Mouse (Mus musculus) embryonic facial prominence, embryonic 11.5 days (tissue): ENCODE results near the gene Bach2. TPM values are rescaled to one million over a fixed set of nuclear protein-coding genes. Genes with fewer than 3 reads are reported as not detected.

Experiments
- ATAC-seq: fragments of 200-750 bp; cut with Nextera tagmentation; replicated peaks from 2 replicates; pipeline ENCODE4 v1.8.0; 2017; ENCODE audit warnings: low read depth; ENCODE audit not compliant: insufficient number of reproducible peaks, low FRiP score, low TSS enrichment
- DNase-seq: peaks from one replicate; pipeline ENCODE4 v3.0.0-alpha.2; 2015; ENCODE audit warnings: low spot score
- H3K27ac ChIP-seq: fragments of 300-500 bp; sonication (generic); replicated peaks from 2 replicates; pipeline ENCODE4 v1.5.1; 2014; ENCODE audit warnings: mild to moderate bottlenecking, low read depth, low read length, control low read depth
- H3K27me3 ChIP-seq: fragments of 300-500 bp; sonication (generic); 2 replicates; pipeline ENCODE4 v1.6.1; 2014; ENCODE audit warnings: mild to moderate bottlenecking, low read length, moderate library complexity, mixed read lengths; ENCODE audit not compliant: control insufficient read depth, insufficient read depth
- H3K36me3 ChIP-seq: fragments of 300-500 bp; sonication (generic); replicated peaks from 2 replicates; pipeline ENCODE4 v1.6.1; 2014; ENCODE audit warnings: low read depth, mild to moderate bottlenecking, low read length, moderate library complexity, mixed read lengths; ENCODE audit not compliant: control insufficient read depth, insufficient read depth
- H3K4me1 ChIP-seq: fragments of 300-500 bp; sonication (generic); 2 replicates; pipeline ENCODE4 v1.6.1; 2014; ENCODE audit warnings: low read length, mixed read lengths; ENCODE audit not compliant: control insufficient read depth, insufficient read depth
- H3K4me2 ChIP-seq: fragments of 300-500 bp; sonication (generic); 2 replicates; pipeline ENCODE4 v1.6.1; 2014; ENCODE audit warnings: low read depth, mild to moderate bottlenecking, control low read depth, low read length, moderate library complexity
- H3K4me3 ChIP-seq: fragments of 300-500 bp; sonication (generic); 2 replicates; pipeline ENCODE4 v1.5.1; 2014; ENCODE audit warnings: low read depth, low read length, control low read depth
- H3K9ac ChIP-seq: fragments of 300-500 bp; sonication (generic); replicated peaks from 2 replicates; pipeline ENCODE4 v1.6.1; 2014; ENCODE audit warnings: mild to moderate bottlenecking, control low read depth, low read length
- H3K9me3 ChIP-seq: fragments of 300-500 bp; sonication (generic); replicated peaks from 2 replicates; pipeline ENCODE4 v1.6.1; 2016; ENCODE audit warnings: mild to moderate bottlenecking, low read length, inconsistent platforms, mixed read lengths; ENCODE audit not compliant: control insufficient read depth
- WGBS: fragments of 180-500 bp; shearing (Covaris S2); extraction: QIAGEN DNeasy Blood & Tissue Kit; methylation state at CpG from one replicate; pipeline ENCODE4 v1.1.7; 2014; 5-methylcytosine and 5-hydroxymethylcytosine counted together
- polyA plus RNA-seq: library from polyadenylated mRNA; unstranded; fragments of >200 nt; fragmentation: Nextera tagmentation; extraction: Ambion mirVana; gene quantifications from 2 replicates; pipeline ENCODE4 v1.2.1, GENCODE M21; 2014

Gene Bach2
- polyA plus RNA-seq, 1 experiment from 2014 or later: 11.5 TPM

DNA sequence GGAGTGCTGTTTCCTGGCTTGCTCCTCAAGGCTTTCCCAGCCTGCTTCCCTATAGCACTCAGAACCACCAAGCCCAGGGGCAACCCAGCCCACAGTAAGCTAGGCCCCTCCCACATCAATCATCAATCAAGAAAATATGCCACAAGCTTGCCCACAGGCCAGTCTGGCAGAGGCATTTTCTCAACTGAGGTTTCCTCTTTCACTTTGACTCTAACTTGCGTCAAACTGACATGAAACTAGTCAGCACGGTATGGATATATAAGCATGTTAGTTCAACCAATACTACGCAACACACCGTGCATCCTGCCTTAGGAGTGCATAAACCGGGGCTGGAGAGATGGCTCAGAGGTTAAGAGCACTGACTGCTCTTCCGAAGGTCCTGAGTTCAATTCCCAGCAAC is 349.6 kb downstream of the Bach2 start:
- no peak overlapping the region for H3K4me3 ChIP-seq
- ATAC-seq (no peak), DNase-seq (no peak)
- no peaks in the 10 kb centered on the region for H3K9me3 ChIP-seq
- 84% methylated on average over 6 of the region's 6 CpGs for WGBS
- no peak overlapping the region for H3K27ac ChIP-seq
- no peak overlapping the region for H3K9ac ChIP-seq
- no peaks in the 10 kb centered on the region for H3K36me3 ChIP-seq
- H3K4me1 ChIP-seq: no peaks in the 10 kb centered on the region
- H3K27me3 ChIP-seq: no peaks in the 10 kb centered on the region
- H3K4me2 ChIP-seq: no peak overlapping the region

- no peak overlapping the region for H3K27ac ChIP-seq
- ATAC-seq (no peak), DNase-seq (peak; percentile 84)
- H3K27me3 ChIP-seq: no peaks in the 10 kb centered on the region
- H3K36me3 ChIP-seq: no peaks in the 10 kb centered on the region
- H3K4me2 ChIP-seq: no peak overlapping the region
- no peak overlapping the region for H3K9ac ChIP-seq
- no peak overlapping the region for H3K4me3 ChIP-seq
- H3K4me1 ChIP-seq: no peaks in the 10 kb centered on the region
- WGBS: 25% methylated on average over 12 of the region's 12 CpGs
- no peaks in the 10 kb centered on the region for H3K9me3 ChIP-seq
Measured at GRCm38 (mm10) chr4:32601135-32601534, 362.5 kb downstream of the Bach2 start.

DNA sequence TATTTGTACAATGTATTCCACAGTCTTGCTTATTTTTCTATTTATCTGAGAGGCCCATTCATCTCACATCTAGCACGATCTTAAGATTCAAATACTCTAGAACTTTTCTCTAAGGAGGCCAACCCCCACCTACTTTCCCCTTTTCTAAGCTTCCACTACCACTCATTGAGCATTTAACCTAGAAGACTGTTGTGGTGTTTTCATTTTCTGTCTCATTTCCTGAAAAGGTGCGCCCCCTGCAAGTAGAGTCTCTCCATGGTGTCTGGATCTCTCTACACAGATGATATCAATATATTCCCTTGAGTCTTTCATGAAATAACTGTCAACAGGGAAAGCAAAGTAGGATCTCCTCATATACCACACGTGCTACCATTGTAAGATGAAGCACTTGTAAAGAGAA is 364.1 kb downstream of the Bach2 start, which contains the start of gene Gja10:
Gene Gja10 (minus strand): TSS at position 101 of the 400 bp plus-strand sequence.
- no peaks in the 10 kb centered on the region for H3K4me1 ChIP-seq
- H3K27me3 ChIP-seq: no peaks in the 10 kb centered on the region
- no peaks in the 10 kb centered on the region for H3K36me3 ChIP-seq
- no peak within 1 kb of the TSS for H3K27ac ChIP-seq
- H3K4me3 ChIP-seq: no peak within 1 kb of the TSS
- no peak within 1 kb of the TSS for H3K4me2 ChIP-seq
- H3K9ac ChIP-seq: no peak within 1 kb of the TSS
- no peaks in the 10 kb centered on the region for H3K9me3 ChIP-seq
- DNase-seq (no peak), ATAC-seq (no peak)
- 72% methylated on average over 3 of the region's 3 CpGs for WGBS

DNA sequence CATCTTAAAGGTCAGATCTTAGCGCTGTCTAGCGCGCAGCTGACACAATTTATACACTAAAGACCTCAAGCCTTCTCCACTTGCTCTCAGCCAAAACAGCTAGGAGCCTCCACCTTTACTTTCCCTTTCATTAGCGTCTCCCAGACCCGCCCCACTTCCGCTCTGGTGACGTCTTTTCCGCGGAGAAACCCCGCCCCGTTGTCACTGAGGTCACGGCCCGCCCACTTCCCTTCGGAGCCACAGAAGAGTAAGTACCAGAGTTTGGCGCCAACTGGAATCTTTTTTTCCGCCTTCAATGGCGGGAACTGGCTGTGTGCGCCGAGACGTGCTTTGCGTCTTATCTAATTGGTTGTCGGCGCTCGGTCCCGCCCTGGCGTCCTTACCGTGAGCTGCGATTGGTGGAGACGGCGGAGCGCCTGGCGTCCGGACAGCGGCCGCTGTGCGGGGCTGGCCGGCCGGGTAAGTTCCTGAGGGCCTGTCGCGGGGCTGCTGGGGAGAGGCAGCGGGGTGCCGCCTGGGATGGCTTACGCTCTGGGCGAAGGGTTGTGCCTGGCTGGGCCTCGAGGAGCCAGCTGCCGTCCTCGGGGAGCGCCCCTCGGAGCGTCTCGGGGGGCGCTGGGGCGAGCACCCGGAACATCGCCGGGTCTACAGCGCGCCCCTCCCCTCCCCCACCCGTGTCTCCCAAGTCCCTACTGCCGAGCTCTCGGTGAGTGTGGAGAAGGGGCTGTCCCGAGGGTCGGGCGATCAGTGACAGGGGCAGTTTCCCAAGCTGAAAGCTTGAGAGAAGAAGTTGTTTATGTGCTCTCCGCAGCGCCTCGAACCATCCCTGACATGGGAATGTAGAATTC is 376.7 kb downstream of the Bach2 start, which contains the start of gene Casp8ap2:
Gene Casp8ap2 (plus strand): TSS at position 418 of the 848 bp plus-strand sequence.
- ATAC-seq: peak; percentile 100
- peak; percentile 100 for DNase-seq
- no peaks in the 10 kb centered on the region for H3K4me1 ChIP-seq
- peak within 1 kb of the TSS; percentile 5 for H3K27ac ChIP-seq
- no peaks in the 10 kb centered on the region for H3K9me3 ChIP-seq
- H3K4me2 ChIP-seq: peak within 1 kb of the TSS; percentile 43
- peak within 1 kb of the TSS; percentile 49 for H3K4me3 ChIP-seq
- H3K36me3 ChIP-seq: no peaks in the 10 kb centered on the region
- no peaks in the 10 kb centered on the region for H3K27me3 ChIP-seq
- WGBS: under 1% methylated on average over 65 of the region's 67 CpGs
- H3K9ac ChIP-seq: peak within 1 kb of the TSS; percentile 54

- H3K4me3 ChIP-seq: no peak overlapping the region
- H3K4me1 ChIP-seq: no peaks in the 10 kb centered on the region
- H3K36me3 ChIP-seq: no peaks in the 10 kb centered on the region
- no peak for ATAC-seq
- H3K4me2 ChIP-seq: no peak overlapping the region
- no peak overlapping the region for H3K27ac ChIP-seq
- DNase-seq: no peak
- H3K27me3 ChIP-seq: no peaks in the 10 kb centered on the region
- no peaks in the 10 kb centered on the region for H3K9me3 ChIP-seq
- H3K9ac ChIP-seq: no peak overlapping the region
Measured at GRCm38 (mm10) chr4:32621637-32622036, 383.0 kb downstream of the Bach2 start.
